Mouse (Mus musculus): ENCODE measurements around the gene Zfp92. TPM values are rescaled to one million over a fixed set of nuclear protein-coding genes. Genes with fewer than 3 reads are reported as not detected.

The Zfp92 gene
- polyA plus RNA-seq, 1 experiment from 2014 or later = 0.19 TPM

DNA sequence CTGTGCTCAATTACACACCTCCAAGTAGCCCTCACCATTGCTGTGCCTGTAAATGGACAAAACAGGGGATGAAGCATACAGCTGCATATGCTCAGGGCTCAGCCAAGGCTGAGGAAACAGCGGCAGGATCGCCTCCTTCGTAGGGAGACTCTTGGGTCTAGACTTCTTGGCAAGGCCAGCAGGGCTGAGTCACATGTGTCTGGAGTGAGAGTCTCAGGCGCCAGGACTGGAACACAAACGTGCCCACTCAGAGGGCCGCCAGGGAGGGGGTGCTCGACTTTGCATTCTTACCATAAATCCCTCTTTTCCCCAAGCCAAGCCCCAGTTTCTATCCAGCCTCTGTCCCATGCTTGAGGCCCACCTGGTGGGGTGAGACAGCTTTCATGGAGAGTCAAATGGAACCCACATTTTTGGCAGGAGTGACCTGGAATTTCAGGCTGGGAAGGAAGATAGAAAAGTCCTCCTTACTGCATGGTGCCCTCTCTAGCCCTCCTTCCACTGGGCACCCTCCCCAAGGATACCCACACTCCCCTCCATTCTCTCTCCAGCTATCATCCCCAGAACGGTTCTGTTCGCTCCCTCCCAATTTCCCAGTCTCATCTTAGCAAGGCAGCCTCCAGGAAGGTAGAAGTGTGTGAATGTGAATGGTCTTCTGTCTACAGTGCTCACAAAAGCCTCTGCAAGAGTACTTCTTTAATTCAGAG, 54.7 kb downstream of the Zfp92 start:
- H3K9ac ChIP-seq (ENCODE audit: low read length) = no peak overlapping the region
- no peak overlapping the region for H3K4me2 ChIP-seq (ENCODE audit: low read depth, severe bottlenecking)
- ATAC-seq (ENCODE audit: insufficient number of reproducible peaks, low FRiP score, low TSS enrichment, low read depth) = no peak
- H3K9me3 ChIP-seq (ENCODE audit: control insufficient read depth, low read length) = no peaks in the 10 kb centered on the region
- H3K27me3 ChIP-seq (ENCODE audit: control insufficient read depth, insufficient read depth, low read length) = no peaks in the 10 kb centered on the region; the same call in 1 of the 2 replicates
- no peak overlapping the region for H3K27ac ChIP-seq (replicated peaks; ENCODE audit: low read depth, low read length)
- WGBS = 69% methylated on average over 9 of the region's 9 CpGs
- DNase-seq (ENCODE audit: low spot score) = no peak
- H3K36me3 ChIP-seq (ENCODE audit: control insufficient read depth, insufficient read depth, low read length) = no peaks in the 10 kb centered on the region
- H3K4me1 ChIP-seq (ENCODE audit: control insufficient read depth, insufficient read depth, low read length) = peaks cover 7% of the 10 kb centered on the region; the same call in 1 of the 2 replicates
- no peak overlapping the region for H3K4me3 ChIP-seq (ENCODE audit: low read depth, low read length)

DNA sequence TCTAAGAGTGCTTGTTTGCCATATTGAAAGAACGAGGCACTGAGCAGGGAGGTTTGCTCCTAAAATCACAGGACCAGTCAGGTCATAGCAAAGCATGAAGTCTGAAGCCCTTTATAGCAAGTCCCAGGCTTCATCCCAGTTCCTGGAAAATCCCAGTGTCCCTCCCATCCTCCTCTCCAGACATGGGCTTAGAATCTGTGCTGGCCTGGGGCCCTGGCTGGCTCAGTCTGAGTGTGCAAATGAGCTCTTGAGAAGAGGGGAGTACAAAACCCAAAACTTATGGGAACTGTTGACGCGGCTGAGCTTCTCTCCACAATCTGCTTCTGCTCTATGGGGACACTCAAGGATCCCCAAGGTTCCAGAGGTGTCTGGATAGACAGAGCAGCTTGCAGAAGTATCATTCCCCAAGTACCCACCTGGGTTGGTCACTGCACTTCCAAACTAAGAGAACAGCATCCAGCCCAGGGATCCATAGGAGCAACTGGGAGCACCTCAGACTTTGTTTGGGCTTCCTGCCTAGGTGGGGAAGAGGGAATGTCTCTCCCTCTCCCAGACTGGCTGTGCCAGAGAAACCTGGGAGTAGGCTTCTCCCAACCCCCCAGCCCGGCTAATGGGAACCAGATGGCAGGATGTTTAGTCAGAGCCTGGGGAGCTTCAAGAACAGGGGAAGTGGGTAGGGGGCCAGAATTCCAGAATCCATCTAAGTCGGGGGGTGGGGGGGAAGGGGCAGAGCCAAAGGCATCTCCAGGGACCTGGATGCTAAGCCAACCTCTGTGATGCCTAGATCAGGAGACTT, 56.7 kb downstream of the Zfp92 start:
- DNase-seq (ENCODE audit: low spot score) (peak; percentile 80), ATAC-seq (ENCODE audit: insufficient number of reproducible peaks, low FRiP score, low TSS enrichment, low read depth) (peak; percentile 89)
- 45% methylated on average over 5 of the region's 5 CpGs for WGBS
- no peak overlapping the region for H3K4me3 ChIP-seq (ENCODE audit: low read depth, low read length)
- peaks cover 7% of the 10 kb centered on the region; the same call in 1 of the 2 replicates for H3K4me1 ChIP-seq (ENCODE audit: control insufficient read depth, insufficient read depth, low read length)
- no peaks in the 10 kb centered on the region for H3K36me3 ChIP-seq (ENCODE audit: control insufficient read depth, insufficient read depth, low read length)
- no peak overlapping the region for H3K4me2 ChIP-seq (ENCODE audit: low read depth, severe bottlenecking)
- H3K27me3 ChIP-seq (ENCODE audit: control insufficient read depth, insufficient read depth, low read length) = no peaks in the 10 kb centered on the region; the same call in 1 of the 2 replicates
- H3K9ac ChIP-seq (ENCODE audit: low read length) = no peak overlapping the region
- H3K27ac ChIP-seq (replicated peaks; ENCODE audit: low read depth, low read length) = peak overlapping the region; percentile 79
- H3K9me3 ChIP-seq (ENCODE audit: control insufficient read depth, low read length) = no peaks in the 10 kb centered on the region

DNA sequence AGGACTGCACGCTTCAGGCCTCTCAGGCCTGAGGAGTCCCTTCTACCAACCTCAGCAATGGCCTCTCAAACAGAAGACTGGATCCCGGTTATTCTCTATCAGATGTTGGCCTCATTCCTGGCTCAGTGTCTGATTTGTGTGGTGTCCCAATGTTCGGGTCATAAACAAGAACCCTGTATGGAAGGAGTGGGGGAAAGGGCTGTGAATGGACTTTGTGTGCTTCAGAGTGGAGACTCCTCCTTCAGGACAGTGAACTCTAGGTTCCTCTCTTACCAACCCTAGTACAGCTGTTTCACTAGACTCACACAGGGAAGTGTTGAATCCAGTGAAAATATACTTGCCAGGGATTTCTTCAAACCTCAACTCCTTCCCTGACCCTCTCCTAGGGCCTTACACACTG, 57.4 kb downstream of the Zfp92 start:
- WGBS = 82% methylated on average over 3 of the region's 3 CpGs
- DNase-seq (ENCODE audit: low spot score) (no peak), ATAC-seq (ENCODE audit: insufficient number of reproducible peaks, low FRiP score, low TSS enrichment, low read depth) (no peak; the same call in 1 of the 2 replicates)
- no peaks in the 10 kb centered on the region for H3K9me3 ChIP-seq (ENCODE audit: control insufficient read depth, low read length)
- H3K4me2 ChIP-seq (ENCODE audit: low read depth, severe bottlenecking) = no peak overlapping the region
- H3K27ac ChIP-seq (replicated peaks; ENCODE audit: low read depth, low read length) = peak overlapping the region; percentile 79
- H3K36me3 ChIP-seq (ENCODE audit: control insufficient read depth, insufficient read depth, low read length) = no peaks in the 10 kb centered on the region
- H3K4me1 ChIP-seq (ENCODE audit: control insufficient read depth, insufficient read depth, low read length) = peaks cover 7% of the 10 kb centered on the region; the same call in 1 of the 2 replicates
- H3K27me3 ChIP-seq (ENCODE audit: control insufficient read depth, insufficient read depth, low read length) = no peaks in the 10 kb centered on the region; the same call in 1 of the 2 replicates
- H3K9ac ChIP-seq (ENCODE audit: low read length) = no peak overlapping the region
- H3K4me3 ChIP-seq (ENCODE audit: low read depth, low read length) = no peak overlapping the region

DNA sequence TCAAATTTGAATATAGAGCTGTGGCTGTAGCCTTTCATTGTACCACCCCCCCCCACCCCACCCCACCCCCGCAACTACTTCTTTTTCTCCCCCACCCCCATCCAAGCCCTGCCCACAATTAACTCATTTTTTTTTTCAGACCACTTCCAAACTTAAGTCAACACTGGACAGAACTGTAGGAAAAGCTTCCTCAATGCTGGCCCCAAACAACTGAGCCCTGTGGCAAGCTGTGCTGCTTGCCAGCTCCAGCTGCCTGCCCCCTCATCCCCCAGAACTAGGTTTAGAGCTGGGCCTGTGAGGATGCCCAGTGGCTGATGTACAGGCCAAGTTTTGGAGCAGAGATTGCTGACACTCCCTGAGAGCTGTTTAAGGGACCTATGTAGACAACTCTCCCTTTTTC, 57.9 kb downstream of the Zfp92 start:
- H3K27ac ChIP-seq (replicated peaks; ENCODE audit: low read depth, low read length) = peak overlapping the region; percentile 79
- 71% methylated on average over 1 of the region's 1 CpGs for WGBS
- H3K27me3 ChIP-seq (ENCODE audit: control insufficient read depth, insufficient read depth, low read length) = peaks cover 2% of the 10 kb centered on the region; the same call in 1 of the 2 replicates

DNA sequence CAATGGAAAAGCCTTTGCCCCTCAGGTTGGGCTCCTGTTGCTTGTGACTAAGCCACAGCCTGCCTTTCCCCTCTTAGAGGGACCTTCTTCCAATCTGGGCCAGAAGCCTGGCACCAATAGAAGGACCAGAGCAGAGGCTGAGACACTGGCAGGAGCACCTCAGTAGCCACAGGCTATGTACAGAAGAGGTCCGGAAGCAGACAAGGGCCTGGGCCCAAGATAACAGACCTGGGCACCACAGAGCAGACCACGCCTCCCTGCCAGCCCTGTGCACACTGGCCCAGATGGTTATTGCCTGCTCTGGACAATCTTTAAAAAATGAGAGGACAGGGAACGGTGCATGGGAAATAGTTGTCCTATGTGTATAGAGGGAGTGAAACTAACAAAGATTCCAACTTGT, 60.9 kb downstream of the Zfp92 start:
- Histone ChIP-seq H3K9ac (ENCODE audit: low read length) (no peak overlapping the region), H3K27me3 (ENCODE audit: control insufficient read depth, insufficient read depth, low read length) (peaks cover 2% of the 10 kb centered on the region; the same call in 1 of the 2 replicates), H3K4me2 (ENCODE audit: low read depth, severe bottlenecking) (no peak overlapping the region), H3K27ac (replicated peaks; ENCODE audit: low read depth, low read length) (no peak overlapping the region), H3K9me3 (ENCODE audit: control insufficient read depth, low read length) (no peaks in the 10 kb centered on the region), H3K36me3 (ENCODE audit: control insufficient read depth, insufficient read depth, low read length) (no peaks in the 10 kb centered on the region), H3K4me1 (ENCODE audit: control insufficient read depth, insufficient read depth, low read length) (peaks cover 7% of the 10 kb centered on the region; the same call in 1 of the 2 replicates), H3K4me3 (ENCODE audit: low read depth, low read length) (no peak overlapping the region)
- 89% methylated on average over 3 of the region's 3 CpGs for WGBS
- DNase-seq (ENCODE audit: low spot score) (no peak), ATAC-seq (ENCODE audit: insufficient number of reproducible peaks, low FRiP score, low TSS enrichment, low read depth) (no peak)

More for the DNA sequence above, 57.9 kb downstream of the Zfp92 start:
- Histone ChIP-seq H3K36me3 (ENCODE audit: control insufficient read depth, insufficient read depth, low read length) (no peaks in the 10 kb centered on the region), H3K4me2 (ENCODE audit: low read depth, severe bottlenecking) (no peak overlapping the region), H3K4me1 (ENCODE audit: control insufficient read depth, insufficient read depth, low read length) (peaks cover 7% of the 10 kb centered on the region; the same call in 1 of the 2 replicates), H3K9ac (ENCODE audit: low read length) (no peak overlapping the region), H3K9me3 (ENCODE audit: control insufficient read depth, low read length) (no peaks in the 10 kb centered on the region), H3K4me3 (ENCODE audit: low read depth, low read length) (no peak overlapping the region)
- ATAC-seq (ENCODE audit: insufficient number of reproducible peaks, low FRiP score, low TSS enrichment, low read depth) = no peak
- DNase-seq (ENCODE audit: low spot score) = no peak

DNA sequence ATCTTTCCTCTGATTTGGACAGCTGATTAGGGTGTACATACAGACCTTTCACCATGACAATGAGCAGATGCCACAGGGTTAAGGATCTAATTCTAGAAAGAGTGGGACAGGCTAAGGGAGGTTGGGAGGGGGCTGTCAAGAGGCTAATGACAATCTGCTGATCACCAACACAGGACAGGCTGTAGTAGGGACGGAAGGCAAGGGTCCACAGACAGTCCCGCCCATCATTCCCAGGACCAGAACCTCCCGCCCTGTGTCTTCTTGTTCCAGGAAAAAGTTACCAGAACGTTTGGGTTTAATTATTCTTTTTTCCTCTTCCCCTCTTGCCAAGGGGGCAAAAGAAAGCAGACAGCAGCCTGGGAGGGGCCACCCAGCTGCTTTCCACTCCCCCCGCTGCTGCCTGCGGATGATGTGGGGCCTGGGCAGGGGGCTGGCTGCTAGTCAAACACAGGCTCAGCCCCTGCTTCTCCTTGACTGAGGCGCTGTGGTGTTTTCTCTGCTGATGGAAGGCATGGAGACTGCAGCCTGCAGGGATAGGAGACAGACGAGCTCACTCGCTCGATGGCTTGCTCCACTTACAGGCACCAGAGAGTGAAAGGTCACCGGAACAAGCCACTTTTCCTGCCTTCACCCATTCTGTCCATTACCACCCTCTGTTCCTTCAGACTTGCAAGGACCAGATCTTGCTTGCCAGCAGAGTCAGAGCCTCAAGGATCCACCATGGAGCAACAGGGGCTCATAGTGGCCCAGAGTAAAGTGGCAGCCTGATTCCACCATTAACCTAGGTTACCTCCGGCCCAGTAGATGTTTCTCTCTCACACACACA, 63.7 kb downstream of the Zfp92 start:
- Histone ChIP-seq H3K4me2 (ENCODE audit: low read depth, severe bottlenecking) (no peak overlapping the region), H3K36me3 (ENCODE audit: control insufficient read depth, insufficient read depth, low read length) (no peaks in the 10 kb centered on the region), H3K27ac (replicated peaks; ENCODE audit: low read depth, low read length) (0 out of 2 replicates have a peak overlapping the region, but pooled peaks have one; percentile 26), H3K4me3 (ENCODE audit: low read depth, low read length) (no peak overlapping the region), H3K9me3 (ENCODE audit: control insufficient read depth, low read length) (no peaks in the 10 kb centered on the region), H3K4me1 (ENCODE audit: control insufficient read depth, insufficient read depth, low read length) (no peaks in the 10 kb centered on the region), H3K9ac (ENCODE audit: low read length) (no peak overlapping the region), H3K27me3 (ENCODE audit: control insufficient read depth, insufficient read depth, low read length) (peaks cover 9% of the 10 kb centered on the region)
- WGBS = 51% methylated on average over 12 of the region's 12 CpGs
- ATAC-seq (ENCODE audit: insufficient number of reproducible peaks, low FRiP score, low TSS enrichment, low read depth) (no peak), DNase-seq (ENCODE audit: low spot score) (no peak)

DNA sequence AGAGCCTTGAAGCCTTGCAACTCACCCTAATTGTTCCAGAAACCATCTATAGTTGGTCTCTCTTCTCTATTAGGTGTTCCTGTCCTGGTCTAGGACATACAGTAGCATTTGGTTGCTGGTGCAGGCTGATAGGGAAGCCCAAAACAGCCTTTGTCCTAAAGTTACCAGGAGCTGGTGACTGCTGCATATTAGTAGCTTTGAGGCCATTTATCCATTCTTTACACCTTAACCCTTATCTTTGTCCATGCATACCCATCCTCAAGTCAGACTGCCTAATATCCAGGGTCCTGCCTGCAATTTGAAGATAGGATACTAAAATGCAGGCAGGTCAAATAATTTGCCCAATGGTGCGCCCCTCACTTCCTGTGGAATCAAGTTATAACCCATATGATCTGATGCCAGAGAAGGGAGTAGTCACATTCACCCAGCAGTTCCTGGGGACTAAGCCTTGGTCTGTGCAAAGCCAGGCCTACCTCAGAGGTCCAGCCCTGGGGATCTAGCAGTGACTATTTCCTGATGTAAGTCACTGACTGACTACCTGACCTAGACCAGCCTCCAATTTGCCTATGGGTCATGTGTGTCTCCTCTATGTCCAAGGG, 64.9 kb downstream of the Zfp92 start:
- H3K9ac ChIP-seq (ENCODE audit: low read length) = no peak overlapping the region
- H3K4me3 ChIP-seq (ENCODE audit: low read depth, low read length) = no peak overlapping the region
- H3K4me1 ChIP-seq (ENCODE audit: control insufficient read depth, insufficient read depth, low read length) = peaks cover 3% of the 10 kb centered on the region; the same call in 1 of the 2 replicates
- no peak for DNase-seq (ENCODE audit: low spot score)
- 100% methylated on average over 1 of the region's 1 CpGs for WGBS
- H3K27ac ChIP-seq (replicated peaks; ENCODE audit: low read depth, low read length) = no peak overlapping the region
- H3K4me2 ChIP-seq (ENCODE audit: low read depth, severe bottlenecking) = no peak overlapping the region
- H3K36me3 ChIP-seq (ENCODE audit: control insufficient read depth, insufficient read depth, low read length) = no peaks in the 10 kb centered on the region
- peaks cover 9% of the 10 kb centered on the region for H3K27me3 ChIP-seq (ENCODE audit: control insufficient read depth, insufficient read depth, low read length)
- ATAC-seq (ENCODE audit: insufficient number of reproducible peaks, low FRiP score, low TSS enrichment, low read depth) = no peak
- H3K9me3 ChIP-seq (ENCODE audit: control insufficient read depth, low read length) = no peaks in the 10 kb centered on the region
